ENCODE assay signal across 30 mouse cellular contexts in genomic region chr7:122632946-122633345, GRCm38 (mm10). TPM values are rescaled to one million over a fixed set of nuclear protein-coding genes. Genes with fewer than 3 reads are reported as not detected.
DNase-seq lines count a peak whose midpoint lies in the region; ATAC-seq and TF ChIP-seq lines count a peak whose summit lies in the region.
"Had no signal": no experiment of that assay in that cellular context is flagged by ENCODE, and none has a peak within 500 bp of the region (broad histone marks: within the 10 kb centered on the region; RNA-seq: fewer than 3 reads in every experiment).

No protein-coding gene starts in this region.

- no peak overlapping the region for H3K4me2 ChIP-seq in lung, embryonic 15.5 days
- no peak overlapping the region for H3K4me2 ChIP-seq in lung, postnatal 0 days (replicated peaks; ENCODE audit: low read depth, low read length)
- H3K4me2 ChIP-seq in liver, postnatal 0 days (ENCODE audit: low read depth, low read length): no peak overlapping the region
- no peak overlapping the region for H3K4me2 ChIP-seq in intestine, embryonic 15.5 days (replicated peaks)
- H3K4me2 ChIP-seq: embryonic facial prominence, embryonic 15.5 days; forebrain, embryonic 12.5 days; heart, embryonic 11.5 days; hindbrain, embryonic 12.5 days; liver, embryonic 12.5 days had no signal

- 50% methylated on average over 5 of the region's 5 CpGs for WGBS in lung, embryonic 15.5 days
- 54% methylated on average over 5 of the region's 5 CpGs for WGBS in lung, postnatal 0 days
- 59% methylated on average over 5 of the region's 5 CpGs for WGBS in liver, postnatal 0 days (ENCODE audit: insufficient replicate concordance)
- 71% methylated on average over 5 of the region's 5 CpGs for WGBS in intestine, embryonic 15.5 days

- H3K36me3 ChIP-seq in lung, embryonic 15.5 days: no peaks in the 10 kb centered on the region
- no peaks in the 10 kb centered on the region for H3K36me3 ChIP-seq in lung, postnatal 0 days (ENCODE audit: insufficient read depth, low read length)
- H3K36me3 ChIP-seq in liver, postnatal 0 days (replicated peaks; ENCODE audit: insufficient read depth, low read length): no peaks in the 10 kb centered on the region
- no peaks in the 10 kb centered on the region for H3K36me3 ChIP-seq in intestine, embryonic 15.5 days
- H3K36me3 ChIP-seq: embryonic facial prominence, embryonic 10.5 days; embryonic facial prominence, embryonic 15.5 days; forebrain, embryonic 12.5 days; hindbrain, embryonic 12.5 days; liver, embryonic 12.5 days had no signal

- no peak for TF ChIP-seq EP300 in lung, postnatal 0 days (IDR thresholded peaks at IDR 0.05)
- no peak for TF ChIP-seq EP300 in liver, postnatal 0 days (IDR thresholded peaks at IDR 0.05; ENCODE audit: low read depth)

- no peaks in the 10 kb centered on the region for H3K27me3 ChIP-seq in lung, embryonic 15.5 days
- no peaks in the 10 kb centered on the region for H3K27me3 ChIP-seq in lung, postnatal 0 days (replicated peaks; ENCODE audit: insufficient read depth, low read length)
- H3K27me3 ChIP-seq in liver, postnatal 0 days (ENCODE audit: insufficient read depth, low read length): no peaks in the 10 kb centered on the region
- H3K27me3 ChIP-seq in intestine, embryonic 15.5 days (replicated peaks): no peaks in the 10 kb centered on the region
- H3K27me3 ChIP-seq: embryonic facial prominence, embryonic 15.5 days; forebrain, embryonic 12.5 days; hindbrain, embryonic 12.5 days; liver, embryonic 12.5 days had no signal

- DNase-seq in lung, postnatal 0 days (ENCODE audit: low spot score): no peak
- DNase-seq in 3134 (ENCODE audit: extremely low read depth, insufficient read length, low spot score): peak; percentile 27
- peak; percentile 37 for DNase-seq in 3T3-L1 (ENCODE audit: low read depth, low spot score)
- peak; percentile 21 for DNase-seq in induced T-regulatory cell, adult 2 months (ENCODE audit: low read depth)
- DNase-seq in liver, postnatal 0 days: no peak
- DNase-seq: adrenal gland, adult 2 months; cerebellum, adult 8-10 months; cerebellum, postnatal 25 days; forebrain, postnatal 0 days; gastrocnemius, postnatal 14 days; heart, postnatal 36 days; kidney, postnatal 14 days; lung, adult 18-20 months; midbrain, embryonic 14.5 days; spleen, adult 18-20 months had no signal

- H3K9me3 ChIP-seq in lung, embryonic 15.5 days: no peaks in the 10 kb centered on the region
- H3K9me3 ChIP-seq in lung, postnatal 0 days (ENCODE audit: low read length): no peaks in the 10 kb centered on the region
- no peaks in the 10 kb centered on the region for H3K9me3 ChIP-seq in liver, postnatal 0 days (ENCODE audit: low read length)
- no peaks in the 10 kb centered on the region for H3K9me3 ChIP-seq in intestine, embryonic 15.5 days
- H3K9me3 ChIP-seq: embryonic facial prominence, embryonic 10.5 days; embryonic facial prominence, embryonic 15.5 days; forebrain, embryonic 12.5 days; hindbrain, embryonic 12.5 days; liver, embryonic 12.5 days had no signal

- no peak overlapping the region for H3K4me3 ChIP-seq in lung, embryonic 15.5 days
- no peak overlapping the region for H3K4me3 ChIP-seq in lung, postnatal 0 days (ENCODE audit: low read depth, low read length)
- H3K4me3 ChIP-seq in liver, postnatal 0 days (ENCODE audit: low read depth, low read length): no peak overlapping the region
- no peak overlapping the region for H3K4me3 ChIP-seq in intestine, embryonic 15.5 days (replicated peaks)
- H3K4me3 ChIP-seq: embryonic facial prominence, embryonic 10.5 days; embryonic facial prominence, embryonic 15.5 days; forebrain, embryonic 12.5 days; hindbrain, embryonic 12.5 days; liver, embryonic 12.5 days had no signal

- TF ChIP-seq CTCF in lung, postnatal 0 days (IDR thresholded peaks at IDR 0.05): no peak; the same call in 1 of the 2 replicates
- TF ChIP-seq CTCF in liver, postnatal 0 days (IDR thresholded peaks at IDR 0.05; ENCODE audit: low read depth): no peak

- peak; percentile 63; the same call in 1 of the 2 replicates for ATAC-seq in lung, embryonic 15.5 days (ENCODE audit: borderline replicate concordance, extremely low read depth, low FRiP score, low TSS enrichment)
- ATAC-seq in lung, postnatal 0 days: no peak
- no peak for ATAC-seq in liver, postnatal 0 days
- no peak for ATAC-seq in intestine, embryonic 15.5 days
- ATAC-seq: activated CD4-positive, CD25-positive, alpha-beta regulatory T cell, adult 4 months; forebrain, postnatal 0 days; hindbrain, postnatal 0 days; intestine, postnatal 0 days; liver, embryonic 12.5 days had no signal

- peaks cover 13% of the 10 kb centered on the region for H3K4me1 ChIP-seq in lung, embryonic 15.5 days
- H3K4me1 ChIP-seq in lung, postnatal 0 days (ENCODE audit: insufficient read depth, low read depth, low read length): no peaks in the 10 kb centered on the region
- no peaks in the 10 kb centered on the region for H3K4me1 ChIP-seq in liver, postnatal 0 days (ENCODE audit: insufficient read depth)
- no peaks in the 10 kb centered on the region for H3K4me1 ChIP-seq in intestine, embryonic 15.5 days (replicated peaks)
- H3K4me1 ChIP-seq: embryonic facial prominence, embryonic 10.5 days; embryonic facial prominence, embryonic 15.5 days; forebrain, embryonic 12.5 days; hindbrain, embryonic 12.5 days; liver, embryonic 12.5 days had no signal

- no peak overlapping the region for H3K9ac ChIP-seq in lung, embryonic 15.5 days
- H3K9ac ChIP-seq in lung, postnatal 0 days (replicated peaks; ENCODE audit: low read depth): no peak overlapping the region
- H3K9ac ChIP-seq in liver, postnatal 0 days (replicated peaks): no peak overlapping the region
- H3K9ac ChIP-seq in intestine, embryonic 15.5 days: no peak overlapping the region
- H3K9ac ChIP-seq: embryonic facial prominence, embryonic 15.5 days; forebrain, embryonic 12.5 days; forebrain, postnatal 0 days; hindbrain, embryonic 12.5 days; liver, embryonic 12.5 days had no signal

- peak overlapping the region; percentile 30 for H3K27ac ChIP-seq in lung, embryonic 15.5 days
- no peak overlapping the region for H3K27ac ChIP-seq in lung, postnatal 0 days (ENCODE audit: low read length)
- no peak overlapping the region for H3K27ac ChIP-seq in liver, postnatal 0 days (ENCODE audit: low read depth)
- H3K27ac ChIP-seq in intestine, embryonic 15.5 days: no peak overlapping the region
- H3K27ac ChIP-seq: embryonic facial prominence, embryonic 10.5 days; embryonic facial prominence, embryonic 15.5 days; forebrain, embryonic 12.5 days; hindbrain, embryonic 12.5 days; hindbrain, postnatal 0 days; liver, embryonic 12.5 days; macrophage; stomach, postnatal 0 days had no signal

RNA-seq across cellular contexts. Expression of gene Cacng3, which starts 37.3 kb away (rescaled TPM):
- polyA plus RNA-seq in lung, embryonic 15.5 days (2015; fragmentation: Nextera tagmentation; extraction: Ambion mirVana): 0.10 and 0.13 TPM in 2 replicates
- not detected in 2 replicates for polyA plus RNA-seq in lung, postnatal 0 days (2015; fragmentation: Nextera tagmentation; extraction: Ambion mirVana)
- 0.05 and 0.12 TPM in 2 replicates for polyA plus RNA-seq in liver, postnatal 0 days (2015; fragmentation: Nextera tagmentation; extraction: Ambion mirVana)
- polyA plus RNA-seq in intestine, embryonic 15.5 days (2015; fragmentation: Nextera tagmentation; extraction: Ambion mirVana): 0.45 and 0.58 TPM in 2 replicates
- polyA plus RNA-seq: activated CD4-positive, CD25-positive, alpha-beta regulatory T cell, adult 4 months; intestine, postnatal 0 days; kidney, embryonic 14.5 days; liver, embryonic 12.5 days; macrophage; thymus, postnatal 0 days had no signal

Comparison
In these comparisons a context has a peak if more than half of its experiments do, and no peak if none do; other contexts are left out.
1. DNase-seq: peak in 3134 (single experiment), 3T3-L1 (single experiment) and induced T-regulatory cell, adult 2 months (single experiment); none in lung, postnatal 0 days (single experiment) and liver, postnatal 0 days (single experiment).